ENCODE assay signal across 22 mouse cellular contexts in the genomic region with DNA sequence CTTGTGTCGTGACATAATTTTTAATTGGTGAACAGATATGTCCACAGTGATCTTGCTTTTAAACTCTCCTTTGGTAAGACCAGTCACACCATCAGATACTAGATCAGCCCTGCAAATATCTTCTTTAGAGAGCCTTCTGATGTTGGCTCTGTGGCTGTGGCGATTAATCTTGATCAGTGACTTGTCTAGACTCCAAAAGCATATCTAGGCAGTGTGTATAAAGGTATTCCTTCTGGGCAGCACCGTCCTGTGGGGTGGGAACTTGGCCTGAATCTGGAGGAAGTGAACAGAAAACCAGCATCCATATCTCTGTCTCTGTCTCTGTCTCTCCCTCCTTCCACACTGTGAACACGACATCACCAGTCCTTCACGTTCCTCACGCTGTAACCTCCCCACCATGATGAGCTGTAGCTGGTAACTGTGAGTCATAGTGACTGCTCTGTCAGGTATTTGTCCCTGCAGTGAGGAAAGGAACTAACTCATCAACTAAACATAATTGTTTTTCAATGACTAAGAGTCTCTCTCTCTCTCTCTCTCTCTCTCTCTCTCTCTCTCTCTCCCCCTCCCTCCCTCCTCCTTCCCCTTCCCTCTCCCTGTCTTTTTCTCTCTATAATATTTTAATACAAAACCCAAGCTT. TPM values are rescaled to one million over a fixed set of nuclear protein-coding genes. Genes with fewer than 3 reads are reported as not detected.
DNase-seq lines count a peak whose midpoint lies in the region; ATAC-seq and TF ChIP-seq lines count a peak whose summit lies in the region.
"Had no signal": no experiment of that assay in that cellular context is flagged by ENCODE, and none has a peak within 500 bp of the region (broad histone marks: within the 10 kb centered on the region; RNA-seq: fewer than 3 reads in every experiment).

No protein-coding gene starts in this region.

- no peak overlapping the region for H3K4me2 ChIP-seq in hindbrain, embryonic 11.5 days (replicated peaks; ENCODE audit: low read depth, low read length)
- H3K4me2 ChIP-seq: heart, embryonic 13.5 days; hindbrain, embryonic 15.5 days; midbrain, embryonic 11.5 days had no signal

- no peak overlapping the region for H3K9ac ChIP-seq in hindbrain, embryonic 11.5 days (ENCODE audit: low read depth, low read length)
- H3K9ac ChIP-seq: forebrain, postnatal 0 days; heart, embryonic 13.5 days; hindbrain, embryonic 15.5 days had no signal

- H3K4me1 ChIP-seq in megakaryocyte, embryonic 14.5 days, result peaks cover 55% of the 10 kb centered on the region
- H3K4me1 ChIP-seq in embryonic fibroblast, embryonic 13.5 days (ENCODE audit: control insufficient read depth, insufficient read depth, low read length), result peaks cover 12% of the 10 kb centered on the region; the same call in 1 of the 2 replicates
- H3K4me1 ChIP-seq in hindbrain, embryonic 11.5 days (replicated peaks; ENCODE audit: control insufficient read depth, insufficient read depth, low read length), result no peaks in the 10 kb centered on the region
- H3K4me1 ChIP-seq: hindbrain, embryonic 15.5 days had no signal

- no peaks in the 10 kb centered on the region for H3K9me3 ChIP-seq in megakaryocyte, embryonic 14.5 days
- H3K9me3 ChIP-seq in hindbrain, embryonic 11.5 days (ENCODE audit: control insufficient read depth, low read length), result no peaks in the 10 kb centered on the region
- H3K9me3 ChIP-seq: heart, embryonic 13.5 days; hindbrain, embryonic 15.5 days had no signal

- peak overlapping the region; percentile 32; the same call in 1 of the 2 replicates for H3K27ac ChIP-seq in embryonic fibroblast, embryonic 13.5 days (ENCODE audit: insufficient read depth, low read length)
- no peak overlapping the region for H3K27ac ChIP-seq in hindbrain, embryonic 11.5 days (ENCODE audit: low read depth, low read length)
- H3K27ac ChIP-seq: heart, adult 2 months; heart, embryonic 13.5 days; hindbrain, embryonic 15.5 days; layer of hippocampus, adult 2 months had no signal

- peak overlapping the region; percentile 4 for H3K4me3 ChIP-seq in megakaryocyte, embryonic 14.5 days (replicated peaks)
- no peak overlapping the region for H3K4me3 ChIP-seq in embryonic fibroblast, embryonic 13.5 days (ENCODE audit: insufficient read depth, low read length)
- H3K4me3 ChIP-seq in hindbrain, embryonic 11.5 days (ENCODE audit: low read depth, low read length), result no peak overlapping the region
- H3K4me3 ChIP-seq: heart, adult 2 months; heart, embryonic 13.5 days; hindbrain, embryonic 15.5 days; layer of hippocampus, adult 2 months had no signal

- WGBS in hindbrain, embryonic 11.5 days, result 91% methylated on average over 6 of the region's 6 CpGs

- peaks cover 76% of the 10 kb centered on the region for H3K36me3 ChIP-seq in megakaryocyte, embryonic 14.5 days (replicated peaks; ENCODE audit: low read length)
- H3K36me3 ChIP-seq in hindbrain, embryonic 11.5 days (ENCODE audit: control insufficient read depth, insufficient read depth, low read length), result no peaks in the 10 kb centered on the region
- H3K36me3 ChIP-seq: heart, embryonic 13.5 days; hindbrain, embryonic 15.5 days had no signal

- no peaks in the 10 kb centered on the region for H3K27me3 ChIP-seq in megakaryocyte, embryonic 14.5 days (replicated peaks)
- H3K27me3 ChIP-seq in hindbrain, embryonic 11.5 days (ENCODE audit: control insufficient read depth, insufficient read depth, low read length), result no peaks in the 10 kb centered on the region
- H3K27me3 ChIP-seq: heart, embryonic 13.5 days; hindbrain, embryonic 15.5 days had no signal

- peak; percentile 46 to 62 for DNase-seq in adrenal gland, adult (ENCODE audit: inconsistent age in 2 of 2, low spot score in 1 of 2)
- no peak for DNase-seq in adrenal gland, postnatal 10 days
- no peak for DNase-seq in testis, postnatal 14 days (ENCODE audit: low spot score)
- no peak for DNase-seq in hindbrain, embryonic 11.5 days (ENCODE audit: low spot score)
- DNase-seq: cerebellum, adult 11 months; cerebellum, postnatal 10 days; forebrain, postnatal 0 days; gastrocnemius, postnatal 25 days; heart, adult 2 months; heart, postnatal 4 days; kidney, postnatal 25 days; layer of hippocampus, postnatal 36 days; lung, postnatal 4 days; thymus, postnatal 36 days had no signal

- ATAC-seq in megakaryocyte, adult 5-6 weeks (ENCODE audit: poor library complexity, severe bottlenecking), result no peak
- no peak for ATAC-seq in hindbrain, embryonic 11.5 days (ENCODE audit: low FRiP score)
- ATAC-seq: forebrain, postnatal 0 days; intestine, postnatal 0 days had no signal

- TF ChIP-seq CTCF in embryonic fibroblast, embryonic 13.5 days (IDR thresholded peaks at IDR 0.05; ENCODE audit: borderline replicate concordance, insufficient read depth, low read length), result no peak

- no peak for TF ChIP-seq POLR2A in embryonic fibroblast, embryonic 13.5 days (IDR thresholded peaks at IDR 0.05; ENCODE audit: low read depth, low read length)

RNA-seq across cellular contexts. Expression of a gene that starts 45.3 kb away (rescaled TPM):
- total RNA-seq in adrenal gland, postnatal 10 days (2021), result 10 to 100 TPM in 1 of 2 experiments, 1 to 10 TPM in 1; 7.5 to 10.9 TPM
- 8.1 and 12.6 TPM in 2 replicates for polyA plus RNA-seq in megakaryocyte, embryonic 14.5 days (2012; ENCODE audit: insufficient read depth, low replicate concordance)
- 87.3 and 93.1 TPM in 2 replicates for total RNA-seq in megakaryocyte, adult 5-6 weeks (2015)
- total RNA-seq in megakaryocyte, adult 5-6 weeks (2017), result 65.3 and 80.5 TPM in 2 replicates
- polyA plus RNA-seq in embryonic fibroblast, embryonic 13.5 days (2011; ENCODE audit: insufficient read length, low read depth, missing spikeins), result 6.0 and 8.1 TPM in 2 replicates
- polyA plus RNA-seq in hindbrain, embryonic 11.5 days (2014; fragmentation: Nextera tagmentation; extraction: Ambion mirVana), result 9.5 and 10.4 TPM in 2 replicates

Comparison
In these comparisons a context has a peak if more than half of its experiments do, and no peak if none do; other contexts are left out.
1. DNase-seq: peak in adrenal gland, adult (2 of 2); none in adrenal gland, postnatal 10 days (single experiment), testis, postnatal 14 days (single experiment) and hindbrain, embryonic 11.5 days (single experiment).